Mouse (Mus musculus): ENCODE data around the gene Fam71e2. TPM values are rescaled to one million over a fixed set of nuclear protein-coding genes. Genes with fewer than 3 reads are reported as not detected.
A peak's percentile ranks its signal among the peaks of the same experiment; 100 is the strongest.

Fam71e2 gene
- total RNA-seq, 2 experiments from 2014 or later, result not detected

GRCm38 (mm10) chr7:4740309-4740727 is 30.8 kb downstream of the Fam71e2 start:
- no peak for ATAC-seq (replicated peaks; ENCODE audit: poor library complexity)

- ATAC-seq (replicated peaks; ENCODE audit: poor library complexity), result peak; percentile 83
Observed at GRCm38 (mm10) chr7:4739544-4740275, 31.4 kb downstream of the Fam71e2 start, which contains the start of gene Kmt5c. TSS of gene Kmt5c (plus strand) at chr7:4740115.

GRCm38 (mm10) chr7:4739041-4739543 is 32.0 kb downstream of the Fam71e2 start:
- no peak for ATAC-seq (replicated peaks; ENCODE audit: poor library complexity)

GRCm38 (mm10) chr7:4732968-4733392 is 38.1 kb downstream of the Fam71e2 start:
- ATAC-seq (replicated peaks; ENCODE audit: poor library complexity), result peak; percentile 92

- peak; percentile 47; the same call in 1 of the 2 replicates for ATAC-seq (replicated peaks; ENCODE audit: poor library complexity)
Observed at GRCm38 (mm10) chr7:4731090-4731489, 40.0 kb downstream of the Fam71e2 start.

GRCm38 (mm10) chr7:4725169-4725568 is 45.9 kb downstream of the Fam71e2 start, which contains the start of gene Tmem150b:
TSS of gene Tmem150b (minus strand) at chr7:4725249.
- ATAC-seq (replicated peaks; ENCODE audit: poor library complexity), result peak; percentile 52; the same call in 1 of the 2 replicates

GRCm38 (mm10) chr7:4724359-4724758 is 46.7 kb downstream of the Fam71e2 start:
- ATAC-seq (replicated peaks; ENCODE audit: poor library complexity), result peak; percentile 85

- peak; percentile 49 for ATAC-seq (replicated peaks; ENCODE audit: poor library complexity)
Observed at GRCm38 (mm10) chr7:4723508-4723907, 47.6 kb downstream of the Fam71e2 start.

GRCm38 (mm10) chr7:4719276-4719675 is 51.8 kb downstream of the Fam71e2 start:
- ATAC-seq (replicated peaks; ENCODE audit: poor library complexity), result no peak

GRCm38 (mm10) chr7:4716955-4717354 is 54.1 kb downstream of the Fam71e2 start:
- ATAC-seq (replicated peaks; ENCODE audit: poor library complexity), result no peak

GRCm38 (mm10) chr7:4712594-4712993 is 58.5 kb downstream of the Fam71e2 start:
- ATAC-seq (replicated peaks; ENCODE audit: poor library complexity), result no peak; the same call in 1 of the 2 replicates

GRCm38 (mm10) chr7:4705098-4705497 is 66.0 kb downstream of the Fam71e2 start:
- ATAC-seq (replicated peaks; ENCODE audit: poor library complexity), result peak; percentile 84

Other genes starting within 250 kb of the Fam71e2 start
Only the 30 nearest of the 31 such genes appear.
- 4.8 and 5.2 TPM in 2 replicates for gene Tnni3, start 247.1 kb downstream of the Fam71e2 start, total RNA-seq (2015)
- gene Tnni3, start 247.1 kb downstream of the Fam71e2 start, total RNA-seq (2017), result 2.1 and 6.0 TPM in 2 replicates
- gene Dnaaf3, start 238.8 kb downstream of the Fam71e2 start, total RNA-seq (2015), result 0.59 and 0.95 TPM in 2 replicates
- gene Dnaaf3, start 238.8 kb downstream of the Fam71e2 start, total RNA-seq (2017), result 1.3 and 1.4 TPM in 2 replicates
- not detected in 2 replicates for gene Syt5, start 223.8 kb downstream of the Fam71e2 start, total RNA-seq (2015)
- gene Syt5, start 223.8 kb downstream of the Fam71e2 start, total RNA-seq (2017), result not detected in 2 replicates
- not detected in 2 replicates for gene Ptprh, start 167.3 kb downstream of the Fam71e2 start, total RNA-seq (2015)
- not detected in 2 replicates for gene Ptprh, start 167.3 kb downstream of the Fam71e2 start, total RNA-seq (2017)
- 6.7 and 8.9 TPM in 2 replicates for gene Tmem86b, start 139.9 kb downstream of the Fam71e2 start, total RNA-seq (2015)
- gene Tmem86b, start 139.9 kb downstream of the Fam71e2 start, total RNA-seq (2017), result 15.2 and 22.4 TPM in 2 replicates
- 99.0 and 102 TPM in 2 replicates for gene Ppp6r1, start 112.3 kb downstream of the Fam71e2 start, total RNA-seq (2015)
- gene Ppp6r1, start 112.3 kb downstream of the Fam71e2 start, total RNA-seq (2017), result 124 and 144 TPM in 2 replicates
- 48.1 and 52.5 TPM in 2 replicates for gene Hspbp1, start 86.2 kb downstream of the Fam71e2 start, total RNA-seq (2015)
- 20.2 and 26.2 TPM in 2 replicates for gene Hspbp1, start 86.2 kb downstream of the Fam71e2 start, total RNA-seq (2017)
- gene Brsk1, start 80.7 kb downstream of the Fam71e2 start, total RNA-seq (2015), result 0.44 TPM in 1 of 2 replicates, not detected in the other
- not detected in 2 replicates for gene Brsk1, start 80.7 kb downstream of the Fam71e2 start, total RNA-seq (2017)
- 10.1 and 12.1 TPM in 2 replicates for gene Tmem150b, start 46.1 kb downstream of the Fam71e2 start, total RNA-seq (2015)
- 23.0 and 24.4 TPM in 2 replicates for gene Tmem150b, start 46.1 kb downstream of the Fam71e2 start, total RNA-seq (2017)
- gene Kmt5c, start 31.2 kb downstream of the Fam71e2 start, total RNA-seq (2015), result 37.3 and 41.0 TPM in 2 replicates
- 50.1 and 55.6 TPM in 2 replicates for gene Kmt5c, start 31.2 kb downstream of the Fam71e2 start, total RNA-seq (2017)
- gene Cox6b2, start 18.2 kb downstream of the Fam71e2 start, total RNA-seq (2015), result 63.0 and 71.7 TPM in 2 replicates
- gene Cox6b2, start 18.2 kb downstream of the Fam71e2 start, total RNA-seq (2017), result 44.2 and 66.7 TPM in 2 replicates
- gene Il11, start 11.6 kb upstream of the Fam71e2 start, total RNA-seq (2015), result 0.17 TPM in 1 of 2 replicates, not detected in the other
- gene Il11, start 11.6 kb upstream of the Fam71e2 start, total RNA-seq (2017), result not detected in 2 replicates
- not detected in 2 replicates for gene Tmem190, start 11.6 kb upstream of the Fam71e2 start, total RNA-seq (2015)
- gene Tmem190, start 11.6 kb upstream of the Fam71e2 start, total RNA-seq (2017), result not detected in 2 replicates
- 6.2 and 10.5 TPM in 2 replicates for gene Tmem238, start 18.4 kb upstream of the Fam71e2 start, total RNA-seq (2015)
- 5.4 and 5.5 TPM in 2 replicates for gene Tmem238, start 18.4 kb upstream of the Fam71e2 start, total RNA-seq (2017)
- 1,898 and 2,111 TPM in 2 replicates for gene Rpl28, start 21.6 kb upstream of the Fam71e2 start, total RNA-seq (2015)
- 686 and 710 TPM in 2 replicates for gene Rpl28, start 21.6 kb upstream of the Fam71e2 start, total RNA-seq (2017)
- 280 and 341 TPM in 2 replicates for gene Ube2s, start 41.3 kb upstream of the Fam71e2 start, total RNA-seq (2015)
- gene Ube2s, start 41.3 kb upstream of the Fam71e2 start, total RNA-seq (2017), result 169 and 190 TPM in 2 replicates
- 0.05 TPM in 1 of 2 replicates, not detected in the other for gene Shisa7, start 73.4 kb upstream of the Fam71e2 start, total RNA-seq (2015)
- not detected in 2 replicates for gene Shisa7, start 73.4 kb upstream of the Fam71e2 start, total RNA-seq (2017)
- 9.1 and 13.4 TPM in 2 replicates for gene Isoc2b, start 99.0 kb upstream of the Fam71e2 start, total RNA-seq (2015)
- gene Isoc2b, start 99.0 kb upstream of the Fam71e2 start, total RNA-seq (2017), result 34.9 and 98.1 TPM in 2 replicates
- gene Isoc2a, start 105.9 kb upstream of the Fam71e2 start, total RNA-seq (2015), result 2.4 and 3.1 TPM in 2 replicates
- 7.3 and 8.7 TPM in 2 replicates for gene Isoc2a, start 105.9 kb upstream of the Fam71e2 start, total RNA-seq (2017)
- not detected in 2 replicates for gene Gm36210, start 135.2 kb upstream of the Fam71e2 start, total RNA-seq (2015)
- not detected in 2 replicates for gene Gm36210, start 135.2 kb upstream of the Fam71e2 start, total RNA-seq (2017)
- gene Zfp628, start 143.9 kb upstream of the Fam71e2 start, total RNA-seq (2015), result 7.4 and 8.0 TPM in 2 replicates
- gene Zfp628, start 143.9 kb upstream of the Fam71e2 start, total RNA-seq (2017), result 1.9 and 2.7 TPM in 2 replicates
- 0.20 and 0.64 TPM in 2 replicates for gene Nat14, start 150.7 kb upstream of the Fam71e2 start, total RNA-seq (2015)
- not detected in 2 replicates for gene Nat14, start 150.7 kb upstream of the Fam71e2 start, total RNA-seq (2017)
- not detected in 2 replicates for gene Ssc5d, start 154.5 kb upstream of the Fam71e2 start, total RNA-seq (2015)
- gene Ssc5d, start 154.5 kb upstream of the Fam71e2 start, total RNA-seq (2017), result 0.10 TPM in 1 of 2 replicates, not detected in the other
- gene Sbk2, start 193.1 kb upstream of the Fam71e2 start, total RNA-seq (2015), result not detected in 2 replicates
- not detected in 2 replicates for gene Sbk2, start 193.1 kb upstream of the Fam71e2 start, total RNA-seq (2017)
- gene Sbk3, start 199.9 kb upstream of the Fam71e2 start, total RNA-seq (2015), result not detected in 2 replicates
- not detected in 2 replicates for gene Sbk3, start 199.9 kb upstream of the Fam71e2 start, total RNA-seq (2017)
- 11.1 and 14.3 TPM in 2 replicates for gene Zfp579, start 224.9 kb upstream of the Fam71e2 start, total RNA-seq (2015)
- gene Zfp579, start 224.9 kb upstream of the Fam71e2 start, total RNA-seq (2017), result 2.7 and 4.2 TPM in 2 replicates
- gene Zfp524, start 243.1 kb upstream of the Fam71e2 start, total RNA-seq (2015), result 11.0 and 13.0 TPM in 2 replicates
- 5.5 and 7.4 TPM in 2 replicates for gene Zfp524, start 243.1 kb upstream of the Fam71e2 start, total RNA-seq (2017)
- gene Fiz1, start 243.4 kb upstream of the Fam71e2 start, total RNA-seq (2015), result 35.6 and 39.2 TPM in 2 replicates
- gene Fiz1, start 243.4 kb upstream of the Fam71e2 start, total RNA-seq (2017), result 17.7 and 24.0 TPM in 2 replicates
- 1.9 and 4.6 TPM in 2 replicates for gene Gm44973, start 244.2 kb upstream of the Fam71e2 start, total RNA-seq (2015)
- not detected in 2 replicates for gene Gm44973, start 244.2 kb upstream of the Fam71e2 start, total RNA-seq (2017)
- 13.2 and 14.5 TPM in 2 replicates for gene Zfp865, start 249.1 kb upstream of the Fam71e2 start, total RNA-seq (2015)
- gene Zfp865, start 249.1 kb upstream of the Fam71e2 start, total RNA-seq (2017), result 12.4 and 14.4 TPM in 2 replicates

Data from megakaryocyte progenitor cell, adult 5-6 weeks (primary cell).